Mouse (Mus musculus) myocyte (in vitro differentiated cells): Measurements from ENCODE around the gene Pxmp4.

Source experiments
- CEBPB ChIP-seq: IDR thresholded peaks from 2 replicates; pipeline ENCODE4 v1.6.1; 2011; ENCODE audit warnings: mild to moderate bottlenecking, moderate library complexity; ENCODE audit not compliant: poor library complexity, insufficient read depth, severe bottlenecking
- POLR2A ChIP-seq: IDR thresholded peaks from one replicate; pipeline ENCODE4 v1.6.1; 2011; ENCODE audit warnings: low read depth, mild to moderate bottlenecking, control low read depth, moderate library complexity; ENCODE audit not compliant: insufficient read length
- SRF ChIP-seq: IDR thresholded peaks from one replicate; pipeline ENCODE4 v1.6.1; 2011; ENCODE audit warnings: low read depth; ENCODE audit not compliant: control insufficient read depth, insufficient read length
- TCF12 ChIP-seq: IDR thresholded peaks from one replicate; pipeline ENCODE4 v1.6.1; 2011; ENCODE audit warnings: mild to moderate bottlenecking, control low read depth; ENCODE audit not compliant: poor library complexity, insufficient read depth, severe bottlenecking

DNA sequence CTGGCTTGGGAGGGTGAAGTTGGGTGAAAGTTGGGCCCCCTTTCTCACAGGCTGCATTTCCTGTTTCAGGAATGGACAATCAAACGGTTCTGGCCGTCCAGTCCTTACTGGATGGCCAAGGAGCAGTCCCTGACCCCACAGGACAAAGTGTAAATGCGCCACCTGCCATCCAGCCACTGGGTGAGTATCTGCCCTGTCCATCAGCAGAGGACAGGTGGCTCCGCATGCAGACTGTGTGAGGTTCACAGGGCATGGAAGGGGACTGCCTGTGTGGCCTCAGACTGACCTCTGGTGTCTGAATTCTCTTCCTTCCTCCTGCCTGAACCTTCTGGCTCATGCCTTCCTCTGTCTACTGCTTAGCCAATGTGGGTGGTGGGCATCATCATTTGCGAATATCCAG is 18.2 kb upstream of the Pxmp4 start:
- TF ChIP-seq CEBPB (no peak), POLR2A (no peak), TCF12 (no peak), SRF (no peak)
